Mouse (Mus musculus): ENCODE measurements around the gene Gm10334. TPM values are rescaled to one million over a fixed set of nuclear protein-coding genes. Genes with fewer than 3 reads are reported as not detected.
"Not testable (repeated sequence)": the region's sequence is repeated elsewhere in the genome, so short reads cannot be mapped to it uniquely, and the experiment has no call there.

Gm10334 gene
- 0.18 and 1.7 TPM in 2 replicates for polyA plus RNA-seq (2015; fragmentation: Nextera tagmentation; extraction: Ambion mirVana)

DNA sequence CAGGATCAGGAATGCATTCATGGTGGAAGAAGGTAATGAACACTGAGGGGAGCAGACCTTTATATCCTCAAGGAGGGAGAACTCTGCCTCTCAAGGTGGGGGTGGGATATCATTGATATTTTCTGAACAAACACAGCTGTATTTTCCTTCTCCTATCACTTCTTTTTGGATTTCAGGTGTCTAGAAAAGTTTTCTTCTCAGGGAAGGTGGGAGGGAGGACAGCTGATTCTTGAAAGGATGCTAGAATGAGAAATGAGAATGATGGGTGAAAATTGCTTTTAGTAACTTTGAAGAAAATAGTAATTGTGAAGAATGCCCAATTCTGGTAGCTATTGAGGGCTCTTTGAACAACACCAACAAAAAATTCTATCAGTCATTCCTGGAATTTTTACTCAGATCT is at the start of gene Gm10334:
Gm10334 (minus strand) TSS at position 101 of the 400 bp plus-strand sequence.
- not testable (repeated sequence) for H3K4me2 ChIP-seq (ENCODE audit: low read depth, low read length); H3K27ac ChIP-seq (ENCODE audit: low read length); H3K9ac ChIP-seq (ENCODE audit: low read depth, low read length); H3K9me3 ChIP-seq (replicated peaks; ENCODE audit: control insufficient read depth, low read length); H3K27me3 ChIP-seq (ENCODE audit: control insufficient read depth, insufficient read depth, low read depth, low read length); H3K4me1 ChIP-seq (ENCODE audit: control insufficient read depth, low read depth, low read length); ATAC-seq (ENCODE audit: low read depth); H3K36me3 ChIP-seq (ENCODE audit: control insufficient read depth, insufficient read depth); H3K4me3 ChIP-seq (ENCODE audit: low read depth, low read length)

GRCm38 (mm10) chr6:41458632-41459031 is 12.7 kb upstream of the Gm10334 start, which contains the start of gene Prss1:
Gene Prss1 (plus strand): TSS chr6:41458932.
- not testable (repeated sequence) for ATAC-seq (ENCODE audit: low read depth); H3K27me3 ChIP-seq (ENCODE audit: control insufficient read depth, insufficient read depth, low read depth, low read length); H3K4me1 ChIP-seq (ENCODE audit: control insufficient read depth, low read depth, low read length); H3K4me3 ChIP-seq (ENCODE audit: low read depth, low read length); H3K9ac ChIP-seq (ENCODE audit: low read depth, low read length); H3K9me3 ChIP-seq (replicated peaks; ENCODE audit: control insufficient read depth, low read length); H3K36me3 ChIP-seq (ENCODE audit: control insufficient read depth, insufficient read depth); H3K4me2 ChIP-seq (ENCODE audit: low read depth, low read length); H3K27ac ChIP-seq (ENCODE audit: low read length)

DNA sequence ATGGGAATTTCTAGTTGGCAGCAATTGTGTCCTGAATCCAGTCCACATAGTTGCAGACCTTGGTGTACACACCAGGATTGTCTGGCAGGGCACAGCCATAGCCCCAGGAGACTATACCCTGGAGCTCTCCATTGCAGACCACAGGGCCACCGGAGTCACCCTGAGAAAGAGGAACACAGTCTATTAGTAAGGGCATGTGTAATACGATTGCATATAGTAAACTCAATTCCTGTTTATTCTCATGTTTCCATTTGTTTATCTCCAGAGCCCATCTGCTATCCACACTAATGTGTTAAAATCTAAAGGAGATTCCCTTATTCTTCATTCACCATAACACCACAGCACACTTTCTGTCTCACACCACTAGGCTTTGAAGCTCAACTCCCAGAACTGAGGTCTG is 3.7 kb downstream of the Gm10334 start:
- not testable (repeated sequence) for H3K4me3 ChIP-seq (ENCODE audit: low read depth, low read length); H3K27ac ChIP-seq (ENCODE audit: low read length); ATAC-seq (ENCODE audit: low read depth); H3K9me3 ChIP-seq (replicated peaks; ENCODE audit: control insufficient read depth, low read length); H3K27me3 ChIP-seq (ENCODE audit: control insufficient read depth, insufficient read depth, low read depth, low read length); H3K9ac ChIP-seq (ENCODE audit: low read depth, low read length); H3K4me1 ChIP-seq (ENCODE audit: control insufficient read depth, low read depth, low read length); H3K4me2 ChIP-seq (ENCODE audit: low read depth, low read length); H3K36me3 ChIP-seq (ENCODE audit: control insufficient read depth, insufficient read depth)
- WGBS (ENCODE audit: insufficient replicate concordance): 65% methylated on average over 2 of the region's 2 CpGs

Other genes with a start within 250 kb of the Gm10334 start
- gene Try4, start 143.9 kb downstream of the Gm10334 start, polyA plus RNA-seq (2015; fragmentation: Nextera tagmentation; extraction: Ambion mirVana): 0.52 TPM in 1 of 2 replicates, not detected in the other
- gene Try5, start 129.3 kb downstream of the Gm10334 start, polyA plus RNA-seq (2015; fragmentation: Nextera tagmentation; extraction: Ambion mirVana): 0.49 and 3.7 TPM in 2 replicates
- 0.79 and 4.8 TPM in 2 replicates for gene Try10, start 92.0 kb downstream of the Gm10334 start, polyA plus RNA-seq (2015; fragmentation: Nextera tagmentation; extraction: Ambion mirVana)
- 0.39 and 2.5 TPM in 2 replicates for gene Prss3, start 68.5 kb downstream of the Gm10334 start, polyA plus RNA-seq (2015; fragmentation: Nextera tagmentation; extraction: Ambion mirVana)
- 0.26 and 2.6 TPM in 2 replicates for gene Gm5771, start 53.8 kb downstream of the Gm10334 start, polyA plus RNA-seq (2015; fragmentation: Nextera tagmentation; extraction: Ambion mirVana)
- 0.58 and 5.6 TPM in 2 replicates for gene Prss1, start 12.8 kb upstream of the Gm10334 start, polyA plus RNA-seq (2015; fragmentation: Nextera tagmentation; extraction: Ambion mirVana)
- 0.46 and 4.0 TPM in 2 replicates for gene Prss2, start 75.6 kb upstream of the Gm10334 start, polyA plus RNA-seq (2015; fragmentation: Nextera tagmentation; extraction: Ambion mirVana)
- 0.65 and 0.92 TPM in 2 replicates for gene Ephb6, start 159.3 kb upstream of the Gm10334 start, polyA plus RNA-seq (2015; fragmentation: Nextera tagmentation; extraction: Ambion mirVana)
- gene Trpv6, start 190.3 kb upstream of the Gm10334 start, polyA plus RNA-seq (2015; fragmentation: Nextera tagmentation; extraction: Ambion mirVana): 0.02 and 0.06 TPM in 2 replicates
- gene Trpv5, start 234.6 kb upstream of the Gm10334 start, polyA plus RNA-seq (2015; fragmentation: Nextera tagmentation; extraction: Ambion mirVana): 0.05 and 0.06 TPM in 2 replicates
- not detected in 2 replicates for gene Llcfc1, start 238.3 kb upstream of the Gm10334 start, polyA plus RNA-seq (2015; fragmentation: Nextera tagmentation; extraction: Ambion mirVana)

All from liver, embryonic 16.5 days (tissue).